Mouse (Mus musculus) neural tube, embryonic 12.5 days (tissue): ENCODE data around the gene Iscu. TPM values are rescaled to one million over a fixed set of nuclear protein-coding genes. Genes with fewer than 3 reads are reported as not detected.
"Not testable (repeated sequence)": the region's sequence is repeated elsewhere in the genome, so short reads cannot be mapped to it uniquely, and the experiment has no call there.

Source experiments
- ATAC-seq: fragments of 200-750 bp; cut with Nextera tagmentation; 2 replicates; pipeline ENCODE4 v1.8.0; 2017; ENCODE audit warnings: low read depth, mild to moderate bottlenecking, moderate TSS enrichment, moderate library complexity; ENCODE audit not compliant: low FRiP score
- H3K27ac ChIP-seq: fragments of 300-500 bp; sonication (generic); 2 replicates; pipeline ENCODE4 v1.5.1; 2016
- H3K27me3 ChIP-seq: fragments of 300-500 bp; sonication (generic); replicated peaks from 2 replicates; pipeline ENCODE4 v1.6.1; 2016; ENCODE audit warnings: mild to moderate bottlenecking
- H3K36me3 ChIP-seq: fragments of 300-500 bp; sonication (generic); 2 replicates; pipeline ENCODE4 v1.6.1; 2016; ENCODE audit warnings: mild to moderate bottlenecking
- H3K4me1 ChIP-seq: fragments of 300-500 bp; sonication (generic); 2 replicates; pipeline ENCODE4 v1.6.1; 2016
- H3K4me2 ChIP-seq: fragments of 300-500 bp; sonication (generic); replicated peaks from 2 replicates; pipeline ENCODE4 v1.6.1; 2016; ENCODE audit warnings: mild to moderate bottlenecking
- H3K4me3 ChIP-seq: fragments of 300-500 bp; sonication (generic); 2 replicates; pipeline ENCODE4 v1.5.1; 2016
- H3K9ac ChIP-seq: fragments of 300-500 bp; sonication (generic); 2 replicates; pipeline ENCODE4 v1.6.1; 2016; ENCODE audit warnings: mild to moderate bottlenecking
- H3K9me3 ChIP-seq: fragments of 300-500 bp; sonication (generic); 2 replicates; pipeline ENCODE4 v1.6.1; 2016; ENCODE audit warnings: mild to moderate bottlenecking
- WGBS: fragments of 180-500 bp; shearing (Covaris S2); methylation state at CpG from one replicate; pipeline ENCODE4 v1.1.7; 2016; 5-methylcytosine and 5-hydroxymethylcytosine counted together
- polyA plus RNA-seq: library from polyadenylated mRNA; unstranded; fragments of >200 nt; fragmentation: Nextera tagmentation; extraction: Ambion mirVana; gene quantifications from 2 replicates; pipeline ENCODE4 v1.2.1, GENCODE M21; 2016

The Iscu gene
- polyA plus RNA-seq, 1 experiment from 2014 or later: 101 TPM

- no peak for ATAC-seq
- H3K4me1 ChIP-seq: 0 out of 2 replicates have a peak, but pooled peaks cover 6% of the 10 kb centered on the region
- no peaks in the 10 kb centered on the region for H3K27me3 ChIP-seq
- H3K9ac ChIP-seq: no peak overlapping the region
- H3K36me3 ChIP-seq: peaks cover 19% of the 10 kb centered on the region
- no peak overlapping the region for H3K4me2 ChIP-seq
- WGBS: 88% methylated on average over 5 of the region's 5 CpGs
- no peak overlapping the region for H3K4me3 ChIP-seq
- no peak overlapping the region for H3K27ac ChIP-seq
- H3K9me3 ChIP-seq: no peaks in the 10 kb centered on the region
Measured at GRCm38 (mm10) chr5:113780763-113781162, 8.2 kb downstream of the Iscu start.

- no peak for ATAC-seq
Measured at GRCm38 (mm10) chr5:113781254-113781653, 8.7 kb downstream of the Iscu start.

DNA sequence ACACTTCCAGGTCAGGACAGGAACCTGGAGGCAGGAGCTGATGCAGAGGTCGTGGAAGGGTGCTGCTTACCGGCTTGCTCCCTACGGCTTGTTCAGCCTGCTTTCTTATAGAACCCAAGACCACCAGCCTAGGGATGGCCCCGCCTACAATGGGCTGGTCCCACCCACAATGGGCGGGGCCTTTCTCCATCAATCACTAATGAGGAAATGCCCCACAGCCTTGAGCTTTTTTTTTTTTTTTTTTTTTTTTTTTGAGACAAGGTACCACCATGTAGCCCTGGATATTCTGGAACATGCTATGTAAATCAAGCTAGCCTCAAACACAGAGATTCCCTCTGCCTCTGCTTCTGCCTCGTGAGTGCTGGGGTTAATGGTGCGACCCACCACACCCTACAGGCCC, 9.3 kb downstream of the Iscu start:
- WGBS: 81% methylated on average over 7 of the region's 7 CpGs
- H3K36me3 ChIP-seq: peaks cover 8% of the 10 kb centered on the region
- 0 out of 2 replicates have a peak, but pooled peaks cover 6% of the 10 kb centered on the region for H3K4me1 ChIP-seq
- no peak overlapping the region for H3K4me3 ChIP-seq
- no peaks in the 10 kb centered on the region for H3K9me3 ChIP-seq
- no peak overlapping the region for H3K9ac ChIP-seq
- ATAC-seq: no peak
- no peak overlapping the region for H3K4me2 ChIP-seq
- H3K27ac ChIP-seq: no peak overlapping the region
- H3K27me3 ChIP-seq: no peaks in the 10 kb centered on the region

More at GRCm38 (mm10) chr5:113781254-113781653, 8.7 kb downstream of the Iscu start:
- Histone ChIP-seq H3K4me2 (no peak overlapping the region), H3K4me3 (no peak overlapping the region), H3K9me3 (no peaks in the 10 kb centered on the region), H3K36me3 (peaks cover 14% of the 10 kb centered on the region), H3K27me3 (no peaks in the 10 kb centered on the region), H3K9ac (no peak overlapping the region), H3K27ac (no peak overlapping the region), H3K4me1 (0 out of 2 replicates have a peak, but pooled peaks cover 6% of the 10 kb centered on the region)
- 79% methylated on average over 7 of the region's 7 CpGs for WGBS

DNA sequence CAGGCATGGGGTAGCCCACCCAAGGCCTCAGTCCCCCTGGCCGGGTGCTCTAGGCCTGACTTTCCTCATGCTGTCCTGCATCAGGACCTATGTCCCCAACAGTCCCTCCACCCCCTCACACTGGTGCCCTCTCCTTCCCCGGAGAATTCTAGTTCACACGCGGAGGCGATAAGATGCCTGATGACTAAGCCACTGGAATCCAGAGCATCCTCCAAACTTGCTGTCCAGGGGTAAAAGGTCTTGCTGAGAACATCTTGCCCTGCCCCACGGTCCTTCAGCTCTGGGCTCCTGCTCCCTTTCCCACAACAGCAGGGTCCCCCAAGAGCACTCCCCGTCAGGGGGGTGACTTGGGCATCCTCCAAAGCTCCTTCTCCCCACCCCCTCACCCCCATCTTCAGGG, 10.1 kb downstream of the Iscu start:
- Histone ChIP-seq H3K4me3 (no peak overlapping the region), H3K9ac (no peak overlapping the region), H3K36me3 (0 out of 2 replicates have a peak, but pooled peaks cover 3% of the 10 kb centered on the region), H3K27ac (no peak overlapping the region), H3K4me2 (no peak overlapping the region), H3K9me3 (no peaks in the 10 kb centered on the region), H3K4me1 (0 out of 2 replicates have a peak, but pooled peaks cover 6% of the 10 kb centered on the region), H3K27me3 (no peaks in the 10 kb centered on the region)
- 89% methylated on average over 7 of the region's 7 CpGs for WGBS
- no peak for ATAC-seq

GRCm38 (mm10) chr5:113783581-113784001, 11.0 kb downstream of the Iscu start:
- Histone ChIP-seq H3K4me3 (no peak overlapping the region), H3K4me2 (peak overlapping the region; percentile 4; the same call in 1 of the 2 replicates), H3K9ac (no peak overlapping the region), H3K36me3 (0 out of 2 replicates have a peak, but pooled peaks cover under 1% of the 10 kb centered on the region), H3K4me1 (peaks cover 7% of the 10 kb centered on the region; the same call in 1 of the 2 replicates), H3K27ac (no peak overlapping the region; the same call in 1 of the 2 replicates), H3K27me3 (no peaks in the 10 kb centered on the region), H3K9me3 (no peaks in the 10 kb centered on the region)
- no peak for ATAC-seq
- WGBS: 20% methylated on average over 12 of the region's 12 CpGs

DNA sequence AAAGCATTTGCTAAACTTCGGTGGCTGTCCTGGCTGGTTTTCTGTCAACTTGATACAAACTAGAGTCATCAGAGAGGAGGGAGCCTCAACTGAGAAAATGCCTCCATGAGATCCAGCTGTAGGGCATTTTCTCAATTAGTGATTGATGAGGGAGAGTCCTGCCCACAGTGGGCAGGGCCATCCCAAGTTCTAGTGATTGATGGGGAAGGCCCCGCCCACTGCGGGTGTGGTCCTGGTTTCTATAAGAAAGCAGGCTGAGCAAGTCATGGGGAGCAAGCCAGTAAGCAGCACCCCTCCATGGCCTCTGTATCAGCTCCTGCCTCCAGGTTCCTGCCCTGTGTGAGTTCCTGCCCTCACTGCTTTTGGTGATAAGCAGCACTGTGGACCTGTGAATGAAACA, 11.6 kb downstream of the Iscu start:
- H3K4me1 ChIP-seq: peaks cover 12% of the 10 kb centered on the region
- not testable (repeated sequence) for H3K27me3 ChIP-seq, H3K27ac ChIP-seq, H3K36me3 ChIP-seq, H3K4me3 ChIP-seq, H3K9me3 ChIP-seq, H3K9ac ChIP-seq, ATAC-seq
- H3K4me2 ChIP-seq: peak overlapping the region; percentile 4; the same call in 1 of the 2 replicates
- WGBS: 34% methylated on average over 3 of the region's 3 CpGs

GRCm38 (mm10) chr5:113786985-113787384, 14.4 kb downstream of the Iscu start:
- Histone ChIP-seq H3K27me3 (no peaks in the 10 kb centered on the region), H3K9ac (no peak overlapping the region), H3K36me3 (no peaks in the 10 kb centered on the region), H3K27ac (no peak overlapping the region), H3K4me1 (peaks cover 17% of the 10 kb centered on the region), H3K4me2 (no peak overlapping the region), H3K4me3 (no peak overlapping the region), H3K9me3 (no peaks in the 10 kb centered on the region)
- WGBS: 78% methylated on average over 5 of the region's 5 CpGs
- ATAC-seq: no peak

DNA sequence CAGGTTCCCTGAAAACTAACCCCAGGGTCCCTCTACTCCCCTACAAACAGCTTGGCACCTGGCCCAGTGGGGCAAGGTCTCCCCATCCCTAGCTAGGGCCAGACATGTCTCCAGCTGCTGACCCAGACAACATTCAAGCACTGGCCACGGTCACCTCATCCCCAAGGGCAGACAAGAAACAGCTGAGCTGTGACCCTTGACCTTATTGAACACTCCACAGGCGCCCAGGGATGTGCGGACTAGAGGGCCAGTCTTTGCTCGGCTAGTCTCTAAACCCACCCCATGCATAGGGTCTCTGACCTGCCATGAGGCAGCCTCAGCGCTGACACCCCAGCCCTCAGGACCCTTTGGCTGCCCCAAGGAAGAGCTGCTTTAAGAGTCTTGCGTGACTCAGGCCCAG, 16.1 kb downstream of the Iscu start:
- H3K9ac ChIP-seq: no peak overlapping the region
- no peaks in the 10 kb centered on the region for H3K9me3 ChIP-seq
- WGBS: 33% methylated on average over 6 of the region's 6 CpGs
- ATAC-seq: no peak
- H3K27ac ChIP-seq: no peak overlapping the region
- no peaks in the 10 kb centered on the region for H3K36me3 ChIP-seq
- no peak overlapping the region for H3K4me2 ChIP-seq
- no peak overlapping the region for H3K4me3 ChIP-seq
- H3K27me3 ChIP-seq: no peaks in the 10 kb centered on the region
- H3K4me1 ChIP-seq: peaks cover 14% of the 10 kb centered on the region

GRCm38 (mm10) chr5:113789075-113789788, 16.7 kb downstream of the Iscu start:
- Histone ChIP-seq H3K9me3 (no peaks in the 10 kb centered on the region), H3K4me3 (no peak overlapping the region), H3K4me1 (peaks cover 11% of the 10 kb centered on the region), H3K36me3 (no peaks in the 10 kb centered on the region), H3K27me3 (no peaks in the 10 kb centered on the region), H3K4me2 (no peak overlapping the region), H3K9ac (no peak overlapping the region), H3K27ac (no peak overlapping the region)
- WGBS: 17% methylated on average over 7 of the region's 7 CpGs
- no peak for ATAC-seq

GRCm38 (mm10) chr5:113790453-113791196, 18.1 kb downstream of the Iscu start:
- no peaks in the 10 kb centered on the region for H3K36me3 ChIP-seq
- 75% methylated on average over 11 of the region's 11 CpGs for WGBS
- H3K9ac ChIP-seq: no peak overlapping the region
- ATAC-seq: no peak
- no peak overlapping the region for H3K4me3 ChIP-seq
- H3K4me1 ChIP-seq: peaks cover 11% of the 10 kb centered on the region
- no peak overlapping the region for H3K4me2 ChIP-seq
- H3K9me3 ChIP-seq: no peaks in the 10 kb centered on the region
- H3K27ac ChIP-seq: no peak overlapping the region
- H3K27me3 ChIP-seq: no peaks in the 10 kb centered on the region

DNA sequence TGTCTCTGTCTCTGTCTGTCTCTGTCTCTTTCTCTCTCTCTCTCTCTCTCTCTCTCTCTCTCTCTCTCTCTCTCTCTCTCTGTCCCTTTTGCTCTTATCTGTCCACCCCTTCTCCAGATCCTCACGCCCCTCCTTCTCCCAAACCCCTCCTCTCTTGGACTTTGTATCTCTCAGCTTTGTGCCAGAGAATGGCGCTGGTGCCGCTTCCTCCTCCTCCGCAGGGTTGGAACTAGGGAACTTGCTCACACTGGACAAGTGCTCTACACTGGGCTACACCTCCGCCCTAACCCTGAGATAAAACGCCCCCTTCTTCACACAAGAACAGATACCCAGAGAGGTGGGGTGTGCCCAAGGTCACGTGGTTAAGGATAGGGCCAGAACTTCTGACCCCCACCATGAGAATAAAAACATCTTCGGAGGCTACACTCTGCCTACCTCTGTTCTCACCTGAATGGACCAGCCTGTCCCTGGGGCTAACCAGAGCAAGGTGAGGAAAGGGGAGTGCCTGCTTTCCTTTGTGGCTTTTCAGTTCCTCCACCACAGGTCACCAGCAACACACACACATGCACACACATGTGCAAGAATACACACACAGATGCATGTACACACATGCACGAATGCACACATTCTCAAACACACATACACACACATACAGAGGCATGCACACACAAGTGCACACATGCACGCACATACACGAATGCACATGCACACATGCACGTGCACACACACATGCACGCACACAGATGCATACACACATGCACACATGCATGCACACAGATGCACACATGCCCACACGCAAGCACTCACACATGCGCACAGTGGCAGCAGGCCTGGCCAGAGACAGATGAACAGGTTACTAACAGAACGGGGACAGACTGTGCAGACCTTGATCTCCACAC, 18.9 kb downstream of the Iscu start:
- no peaks in the 10 kb centered on the region for H3K36me3 ChIP-seq
- no peak overlapping the region for H3K27ac ChIP-seq
- peaks cover 14% of the 10 kb centered on the region for H3K4me1 ChIP-seq
- no peaks in the 10 kb centered on the region for H3K9me3 ChIP-seq
- no peak overlapping the region for H3K9ac ChIP-seq
- H3K4me2 ChIP-seq: no peak overlapping the region
- no peak overlapping the region for H3K4me3 ChIP-seq
- no peaks in the 10 kb centered on the region for H3K27me3 ChIP-seq
- no peak for ATAC-seq
- 87% methylated on average over 16 of the region's 16 CpGs for WGBS
